Mouse (Mus musculus): ENCODE data around the gene Clasrp. TPM values are rescaled to one million over a fixed set of nuclear protein-coding genes. Genes with fewer than 3 reads are reported as not detected.

Gene Clasrp
- polyA plus RNA-seq (2015; fragmentation: Nextera tagmentation; extraction: Ambion mirVana): 9.4 and 11.4 TPM in 2 replicates

DNA sequence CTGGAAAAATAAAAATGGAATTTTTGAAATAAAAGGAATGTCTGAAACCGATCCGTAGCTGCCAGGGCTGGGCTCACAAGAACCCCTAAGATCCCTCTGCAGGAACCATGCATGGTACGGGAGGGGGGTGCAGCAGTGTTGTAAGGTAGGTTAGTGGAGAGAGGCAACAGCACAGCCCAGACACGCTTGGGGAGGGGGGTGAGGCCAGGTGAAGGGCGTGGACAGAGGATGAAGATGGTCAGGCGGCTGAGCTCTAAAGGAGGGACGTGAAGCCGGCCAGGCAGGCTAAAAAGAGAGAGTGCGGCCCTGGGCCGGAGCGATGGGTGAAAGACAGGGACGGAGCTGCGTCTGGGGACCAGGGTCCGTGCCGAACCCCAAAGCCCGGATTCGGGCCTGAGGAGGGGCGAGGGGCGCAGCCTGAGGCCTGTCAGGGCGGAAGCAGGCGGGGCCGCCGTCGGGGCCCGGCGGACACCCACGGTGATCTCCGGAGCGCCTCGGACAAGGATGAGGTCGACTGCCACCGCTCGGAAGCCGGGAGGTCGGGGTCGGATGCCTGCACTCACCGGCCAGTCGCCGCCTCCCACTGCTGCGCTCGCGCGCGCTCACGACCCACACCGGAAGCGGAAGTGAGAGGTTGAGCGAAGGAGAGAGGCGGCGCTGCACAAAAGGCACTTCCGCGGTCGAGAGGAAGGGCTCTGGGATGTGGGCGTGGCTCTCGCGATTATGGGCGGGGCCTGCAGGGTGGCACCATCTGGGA lies at the start of gene Clasrp:
Clasrp (minus strand) TSS at position 638 of the 757 bp plus-strand sequence.
- peak; percentile 93 for ATAC-seq (ENCODE audit: low read depth)
- peaks cover 15% of the 10 kb centered on the region for H3K4me1 ChIP-seq (ENCODE audit: control insufficient read depth, low read depth, low read length)
- H3K9me3 ChIP-seq (replicated peaks; ENCODE audit: control insufficient read depth, low read length): no peaks in the 10 kb centered on the region
- H3K27ac ChIP-seq (ENCODE audit: low read length): peak within 1 kb of the TSS; percentile 60
- peak within 1 kb of the TSS; percentile 84 for H3K4me3 ChIP-seq (ENCODE audit: low read depth, low read length)
- H3K9ac ChIP-seq (ENCODE audit: low read depth, low read length): peak within 1 kb of the TSS; percentile 90
- 1% methylated on average over 51 of the region's 57 CpGs for WGBS (ENCODE audit: insufficient replicate concordance)
- H3K36me3 ChIP-seq (ENCODE audit: control insufficient read depth, insufficient read depth): no peaks in the 10 kb centered on the region
- peak within 1 kb of the TSS; percentile 80 for H3K4me2 ChIP-seq (ENCODE audit: low read depth, low read length)
- no peaks in the 10 kb centered on the region for H3K27me3 ChIP-seq (ENCODE audit: control insufficient read depth, insufficient read depth, low read depth, low read length)

DNA sequence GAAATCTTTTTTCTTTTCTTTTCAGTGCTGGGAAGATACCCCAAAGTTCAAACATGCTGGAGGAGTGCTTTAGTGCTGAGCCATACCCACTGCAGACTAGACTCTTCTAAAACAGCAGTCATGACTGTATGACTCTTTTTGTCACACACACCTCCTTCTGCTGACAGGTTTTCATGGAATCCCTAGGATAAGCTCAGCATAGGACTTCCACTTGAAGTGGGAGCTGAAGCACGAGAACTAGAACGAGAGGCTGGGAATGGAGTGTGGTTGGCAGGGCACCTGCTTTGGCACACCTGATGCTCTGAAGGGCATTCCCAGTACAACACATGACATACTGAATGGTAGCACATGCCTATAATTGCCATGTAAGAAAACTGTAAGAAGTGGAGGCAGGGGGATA lies 48.3 kb upstream of the Clasrp start:
- peaks cover 20% of the 10 kb centered on the region for H3K36me3 ChIP-seq (ENCODE audit: control insufficient read depth, insufficient read depth)
- no peak overlapping the region for H3K4me2 ChIP-seq (ENCODE audit: low read depth, low read length)
- H3K9me3 ChIP-seq (replicated peaks; ENCODE audit: control insufficient read depth, low read length): no peaks in the 10 kb centered on the region
- H3K27ac ChIP-seq (ENCODE audit: low read length): no peak overlapping the region
- H3K4me3 ChIP-seq (ENCODE audit: low read depth, low read length): no peak overlapping the region
- no peak overlapping the region for H3K9ac ChIP-seq (ENCODE audit: low read depth, low read length)
- no peaks in the 10 kb centered on the region for H3K27me3 ChIP-seq (ENCODE audit: control insufficient read depth, insufficient read depth, low read depth, low read length)
- 93% methylated on average over 2 of the region's 2 CpGs for WGBS (ENCODE audit: insufficient replicate concordance)
- H3K4me1 ChIP-seq (ENCODE audit: control insufficient read depth, low read depth, low read length): peaks cover 10% of the 10 kb centered on the region
- no peak for ATAC-seq (ENCODE audit: low read depth)

DNA sequence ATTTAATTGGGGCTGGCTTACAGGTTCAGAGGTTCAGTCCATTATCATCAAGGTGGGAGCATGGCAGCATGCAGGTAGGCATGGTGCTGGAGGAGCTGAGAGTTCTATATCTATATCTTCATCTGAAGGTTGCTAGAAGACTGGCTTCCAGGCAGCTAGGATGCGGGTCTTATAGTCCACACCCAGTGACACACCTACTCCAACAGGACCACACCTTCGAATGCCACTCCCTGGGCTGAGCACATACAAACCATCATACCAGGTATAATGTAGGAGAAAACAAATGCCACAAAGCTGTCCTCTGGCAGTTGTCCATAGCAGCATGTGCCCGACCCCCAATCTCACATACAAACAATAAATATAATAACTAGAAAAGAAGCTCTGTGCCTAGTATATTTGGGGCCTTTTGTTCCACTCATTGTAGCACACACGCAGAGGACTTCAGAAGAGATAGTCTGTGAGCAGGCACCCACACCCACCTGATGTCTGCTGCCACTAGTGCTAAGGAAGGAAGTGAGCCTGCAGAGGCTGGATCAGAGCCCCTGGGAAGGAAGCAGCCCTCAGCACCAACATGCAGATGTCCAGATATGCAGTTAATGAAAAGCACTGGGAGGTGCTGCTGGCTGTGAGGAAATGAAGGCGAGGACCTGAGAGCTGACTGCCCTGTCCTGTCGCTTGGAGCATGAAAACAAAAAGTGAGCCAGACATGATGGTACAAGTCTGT lies 46.9 kb upstream of the Clasrp start:
- H3K4me2 ChIP-seq (ENCODE audit: low read depth, low read length): peak overlapping the region; percentile 11; the same call in 1 of the 2 replicates
- no peak overlapping the region for H3K9ac ChIP-seq (ENCODE audit: low read depth, low read length)
- ATAC-seq (ENCODE audit: low read depth): peak; percentile 50; the same call in 1 of the 2 replicates
- peaks cover 20% of the 10 kb centered on the region for H3K36me3 ChIP-seq (ENCODE audit: control insufficient read depth, insufficient read depth)
- peak overlapping the region; percentile 12; the same call in 1 of the 2 replicates for H3K27ac ChIP-seq (ENCODE audit: low read length)
- 48% methylated on average over 6 of the region's 6 CpGs for WGBS (ENCODE audit: insufficient replicate concordance)
- no peak overlapping the region for H3K4me3 ChIP-seq (ENCODE audit: low read depth, low read length)
- peaks cover 10% of the 10 kb centered on the region for H3K4me1 ChIP-seq (ENCODE audit: control insufficient read depth, low read depth, low read length)
- no peaks in the 10 kb centered on the region for H3K27me3 ChIP-seq (ENCODE audit: control insufficient read depth, insufficient read depth, low read depth, low read length)
- no peaks in the 10 kb centered on the region for H3K9me3 ChIP-seq (replicated peaks; ENCODE audit: control insufficient read depth, low read length)

DNA sequence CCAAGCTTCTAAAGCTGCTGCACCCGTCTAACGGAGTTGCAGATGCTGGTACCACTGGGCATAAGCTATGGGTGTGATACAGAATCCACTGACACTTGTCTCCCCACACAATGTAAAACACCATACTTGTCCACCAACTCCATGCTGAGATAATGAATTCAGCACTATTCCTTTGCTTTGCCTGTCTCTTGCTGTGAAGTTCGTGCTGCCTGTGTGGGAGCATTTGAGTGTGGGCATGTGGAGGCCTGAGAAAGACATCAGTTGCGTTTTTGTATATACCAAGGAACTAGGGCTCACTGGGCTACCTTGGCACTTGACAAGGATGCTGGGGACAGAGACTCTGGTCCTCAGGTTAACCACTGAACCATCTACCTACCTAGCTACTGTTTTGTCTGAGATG lies 36.9 kb upstream of the Clasrp start:
- 76% methylated on average over 4 of the region's 4 CpGs for whole genome bisulfite sequencing (ENCODE audit: insufficient replicate concordance)
- no peaks in the 10 kb centered on the region for H3K27me3 ChIP-seq (ENCODE audit: control insufficient read depth, insufficient read depth, low read depth, low read length)
- H3K27ac ChIP-seq (ENCODE audit: low read length): no peak overlapping the region
- ATAC-seq (ENCODE audit: low read depth): no peak
- H3K4me1 ChIP-seq (ENCODE audit: control insufficient read depth, low read depth, low read length): no peaks in the 10 kb centered on the region
- no peaks in the 10 kb centered on the region for H3K9me3 ChIP-seq (replicated peaks; ENCODE audit: control insufficient read depth, low read length)
- H3K4me2 ChIP-seq (ENCODE audit: low read depth, low read length): no peak overlapping the region
- H3K4me3 ChIP-seq (ENCODE audit: low read depth, low read length): no peak overlapping the region
- no peak overlapping the region for H3K9ac ChIP-seq (ENCODE audit: low read depth, low read length)
- peaks cover 47% of the 10 kb centered on the region for H3K36me3 ChIP-seq (ENCODE audit: control insufficient read depth, insufficient read depth)

DNA sequence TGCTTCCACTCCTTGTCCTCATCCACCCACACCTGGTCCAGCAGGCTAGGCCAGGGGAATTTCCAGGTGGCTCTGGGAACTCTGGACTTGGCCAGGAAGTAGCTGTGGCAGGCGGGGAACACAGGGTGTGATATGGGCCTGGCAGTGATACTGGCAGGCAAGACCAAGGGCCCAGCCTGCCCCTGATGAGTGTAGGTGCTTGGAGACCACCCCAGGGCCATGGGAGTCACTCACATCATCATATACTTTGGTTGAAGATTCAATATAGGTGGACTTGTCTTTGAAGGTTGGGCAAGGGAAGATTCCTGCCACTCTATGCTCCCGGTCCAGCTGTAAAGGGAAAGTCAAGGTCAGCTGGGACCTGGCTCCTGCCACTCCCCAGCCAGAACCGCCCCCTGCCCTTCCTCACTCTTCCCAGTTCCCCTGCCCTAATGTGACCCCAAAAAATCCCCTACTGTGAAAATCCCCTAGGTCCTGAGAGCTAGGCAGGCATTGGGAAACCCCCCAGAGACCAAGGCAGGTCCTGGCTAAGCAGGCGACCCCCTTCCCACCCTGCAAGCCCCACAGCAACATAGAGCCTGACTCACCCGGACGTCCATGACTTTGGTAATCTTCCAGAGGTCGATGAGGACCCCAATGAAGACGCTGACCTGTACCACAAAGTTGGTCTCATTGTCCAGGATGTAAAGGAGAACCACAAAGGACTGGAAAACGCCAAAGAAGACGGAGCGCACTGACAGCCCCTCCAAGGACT lies 31.0 kb upstream of the Clasrp start:
- 74% methylated on average over 11 of the region's 11 CpGs for WGBS (ENCODE audit: insufficient replicate concordance)
- Histone ChIP-seq H3K27me3 (ENCODE audit: control insufficient read depth, insufficient read depth, low read depth, low read length) (no peaks in the 10 kb centered on the region), H3K9me3 (replicated peaks; ENCODE audit: control insufficient read depth, low read length) (no peaks in the 10 kb centered on the region), H3K4me1 (ENCODE audit: control insufficient read depth, low read depth, low read length) (peaks cover 25% of the 10 kb centered on the region), H3K36me3 (ENCODE audit: control insufficient read depth, insufficient read depth) (peaks cover 40% of the 10 kb centered on the region), H3K4me2 (ENCODE audit: low read depth, low read length) (no peak overlapping the region), H3K27ac (ENCODE audit: low read length) (no peak overlapping the region), H3K9ac (ENCODE audit: low read depth, low read length) (no peak overlapping the region), H3K4me3 (ENCODE audit: low read depth, low read length) (no peak overlapping the region)
- no peak for ATAC-seq (ENCODE audit: low read depth)

DNA sequence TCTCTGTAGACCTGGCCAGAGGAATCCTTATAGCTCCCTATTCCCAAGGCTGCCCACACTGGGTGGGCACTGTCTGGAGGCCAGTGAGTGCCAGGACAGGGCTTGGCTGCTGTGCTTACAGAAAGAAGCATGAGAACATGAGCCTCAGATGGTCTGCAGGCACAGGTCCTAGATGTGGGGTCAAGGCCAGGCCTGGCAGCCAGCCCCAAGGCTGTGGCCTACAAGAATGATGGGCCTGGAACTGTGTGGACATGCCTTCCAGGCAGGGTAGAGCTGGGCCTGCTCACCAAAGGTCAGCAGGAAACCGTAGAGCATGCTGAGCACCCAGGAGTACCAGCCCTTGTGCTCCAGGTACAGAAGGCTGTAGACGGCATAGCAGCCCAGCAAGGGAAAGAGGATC lies 30.3 kb upstream of the Clasrp start:
- no peak for ATAC-seq (ENCODE audit: low read depth)
- H3K36me3 ChIP-seq (ENCODE audit: control insufficient read depth, insufficient read depth): peaks cover 36% of the 10 kb centered on the region
- no peaks in the 10 kb centered on the region for H3K27me3 ChIP-seq (ENCODE audit: control insufficient read depth, insufficient read depth, low read depth, low read length)
- H3K27ac ChIP-seq (ENCODE audit: low read length): no peak overlapping the region
- H3K9ac ChIP-seq (ENCODE audit: low read depth, low read length): no peak overlapping the region
- no peak overlapping the region for H3K4me2 ChIP-seq (ENCODE audit: low read depth, low read length)
- no peak overlapping the region for H3K4me3 ChIP-seq (ENCODE audit: low read depth, low read length)
- WGBS (ENCODE audit: insufficient replicate concordance): 87% methylated on average over 2 of the region's 2 CpGs
- H3K9me3 ChIP-seq (replicated peaks; ENCODE audit: control insufficient read depth, low read length): no peaks in the 10 kb centered on the region
- H3K4me1 ChIP-seq (ENCODE audit: control insufficient read depth, low read depth, low read length): peaks cover 27% of the 10 kb centered on the region

DNA sequence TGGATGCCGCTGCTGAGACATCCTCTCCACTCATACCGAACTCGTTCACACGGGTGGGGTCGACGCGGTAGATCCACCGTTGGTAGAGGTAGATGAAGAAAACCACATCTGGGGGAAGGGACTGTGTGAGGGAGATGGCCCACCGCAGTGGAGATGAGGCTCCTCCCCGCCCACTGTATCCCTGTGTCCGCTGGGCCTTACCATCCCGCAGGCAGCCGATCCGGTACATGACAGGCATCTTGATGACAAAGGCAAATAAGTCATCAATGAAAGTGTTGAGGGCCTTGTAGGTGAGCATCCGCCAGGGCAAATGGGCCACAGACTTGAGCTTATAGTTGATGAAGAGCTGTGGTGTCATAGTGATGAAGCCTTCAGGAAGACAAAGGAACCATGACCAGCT lies 29.6 kb upstream of the Clasrp start:
- H3K4me3 ChIP-seq (ENCODE audit: low read depth, low read length): no peak overlapping the region
- WGBS (ENCODE audit: insufficient replicate concordance): 82% methylated on average over 15 of the region's 15 CpGs
- H3K27me3 ChIP-seq (ENCODE audit: control insufficient read depth, insufficient read depth, low read depth, low read length): no peaks in the 10 kb centered on the region
- no peak for ATAC-seq (ENCODE audit: low read depth)
- H3K9me3 ChIP-seq (replicated peaks; ENCODE audit: control insufficient read depth, low read length): no peaks in the 10 kb centered on the region
- no peak overlapping the region for H3K4me2 ChIP-seq (ENCODE audit: low read depth, low read length)
- H3K4me1 ChIP-seq (ENCODE audit: control insufficient read depth, low read depth, low read length): peaks cover 33% of the 10 kb centered on the region
- no peak overlapping the region for H3K27ac ChIP-seq (ENCODE audit: low read length)
- H3K36me3 ChIP-seq (ENCODE audit: control insufficient read depth, insufficient read depth): peaks cover 33% of the 10 kb centered on the region
- H3K9ac ChIP-seq (ENCODE audit: low read depth, low read length): no peak overlapping the region

DNA sequence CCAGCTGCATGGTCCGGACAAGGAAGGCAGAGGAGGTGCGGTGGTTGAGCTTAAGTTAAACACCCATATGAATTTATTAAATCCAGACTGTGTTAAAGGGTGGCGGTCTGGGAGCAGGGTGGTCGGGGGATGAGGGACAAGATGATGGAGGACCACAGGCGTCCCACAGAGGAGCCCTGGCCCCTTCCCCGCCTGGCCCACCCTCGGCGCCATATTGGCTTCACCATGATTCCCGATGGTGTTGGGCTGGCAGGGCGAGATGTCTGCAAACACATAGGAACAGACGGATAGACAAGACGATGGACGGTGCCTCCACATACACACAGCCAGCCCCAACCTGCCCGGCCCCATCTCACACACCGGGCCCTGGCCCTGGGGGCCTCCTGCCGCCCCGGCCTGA lies 28.9 kb upstream of the Clasrp start:
- peak overlapping the region; percentile 50 for H3K27ac ChIP-seq (ENCODE audit: low read length)
- peaks cover 37% of the 10 kb centered on the region for H3K4me1 ChIP-seq (ENCODE audit: control insufficient read depth, low read depth, low read length)
- H3K27me3 ChIP-seq (ENCODE audit: control insufficient read depth, insufficient read depth, low read depth, low read length): no peaks in the 10 kb centered on the region
- H3K9ac ChIP-seq (ENCODE audit: low read depth, low read length): no peak overlapping the region
- H3K4me2 ChIP-seq (ENCODE audit: low read depth, low read length): peak overlapping the region; percentile 24; the same call in 1 of the 2 replicates
- no peak overlapping the region for H3K4me3 ChIP-seq (ENCODE audit: low read depth, low read length)
- no peaks in the 10 kb centered on the region for H3K9me3 ChIP-seq (replicated peaks; ENCODE audit: control insufficient read depth, low read length)
- peaks cover 33% of the 10 kb centered on the region for H3K36me3 ChIP-seq (ENCODE audit: control insufficient read depth, insufficient read depth)
- ATAC-seq (ENCODE audit: low read depth): no peak
- 81% methylated on average over 17 of the region's 17 CpGs for WGBS (ENCODE audit: insufficient replicate concordance)

Measured in liver, embryonic 16.5 days (tissue).